Mouse (Mus musculus) heart, postnatal 0 days (tissue): ENCODE data around the gene Has1.

ENCODE experiments used
- CTCF ChIP-seq: IDR thresholded peaks from 2 replicates; pipeline ENCODE4 v1.5.1; 2016; ENCODE audit warnings: antibody characterized with exemption, control low read depth, low read depth
- EP300 ChIP-seq: IDR thresholded peaks from 2 replicates; pipeline ENCODE4 v1.6.1; 2016; ENCODE audit warnings: antibody characterized with exemption, low read depth

GRCm38 (mm10) chr17:17843534-17844261 is 11.3 kb downstream of the Has1 start:
- TF ChIP-seq CTCF (no peak), EP300 (no peak)
